Mouse (Mus musculus) adrenal gland (tissue): ENCODE data around the gene Trnau1ap.
"Not testable (repeated sequence)": the region's sequence is repeated elsewhere in the genome, so short reads cannot be mapped to it uniquely, and the experiment has no call there.

Experiments used
- intact Hi-C: fragments of 180-260 bp; cut with DNase I; formaldehyde crosslinking; loops from one replicate; pipeline ENCODE4 v1.15.1; 2025

Gene Trnau1ap

DNA sequence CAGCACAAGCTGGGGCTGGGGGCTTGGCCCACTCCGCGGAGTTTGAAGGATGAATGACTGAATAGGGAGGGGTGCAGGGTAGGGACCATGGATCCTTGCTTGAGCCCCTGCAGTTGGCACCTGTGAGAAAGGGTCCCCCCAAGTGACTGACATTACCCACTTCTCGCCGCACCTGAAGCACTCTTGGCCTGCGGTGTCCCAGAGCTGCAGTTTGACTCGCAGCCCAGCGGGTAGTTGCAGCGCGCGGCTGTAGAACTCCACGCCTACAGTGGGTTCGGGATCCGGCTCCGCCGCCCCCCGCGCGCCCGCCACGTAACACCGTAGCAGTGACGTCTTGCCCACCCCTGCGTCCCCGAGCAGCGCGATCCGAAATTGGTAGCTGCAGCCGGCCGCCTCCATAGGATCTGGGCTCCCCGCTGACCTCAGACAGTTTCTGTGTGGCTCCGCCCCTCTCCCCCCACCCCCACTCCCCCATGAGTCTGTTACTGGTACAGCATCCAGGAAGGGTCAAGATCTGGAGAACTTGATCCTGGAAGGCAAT, 26.3 kb downstream of the Trnau1ap start, which contains the start of gene Rab42:
Gene Rab42 (minus strand): TSS at position 447 of the 541 bp plus-strand sequence.
- intact Hi-C loops, result loop anchor here (10.0 kb wide), 1 partner anchor 212 kb away; the partner anchor contains the start of gene Sesn2

- intact Hi-C loops, result loop anchor here (10.0 kb wide), 1 partner anchor 213 kb away; the partner anchor contains the start of gene Sesn2
Measured at GRCm38 (mm10) chr4:132301965-132302938, 27.1 kb downstream of the Trnau1ap start.

- intact Hi-C loops, result loop anchor here (10.0 kb wide), 1 partner anchor 213 kb away; the partner anchor contains the start of gene Sesn2
Measured at GRCm38 (mm10) chr4:132301486-132301885, 27.9 kb downstream of the Trnau1ap start.

GRCm38 (mm10) chr4:132299849-132300248, 29.5 kb downstream of the Trnau1ap start:
- intact Hi-C loops, result loop anchor here (10.0 kb wide), 2 partner anchors 115 to 215 kb away; partner anchors contain the start of gene Sesn2

DNA sequence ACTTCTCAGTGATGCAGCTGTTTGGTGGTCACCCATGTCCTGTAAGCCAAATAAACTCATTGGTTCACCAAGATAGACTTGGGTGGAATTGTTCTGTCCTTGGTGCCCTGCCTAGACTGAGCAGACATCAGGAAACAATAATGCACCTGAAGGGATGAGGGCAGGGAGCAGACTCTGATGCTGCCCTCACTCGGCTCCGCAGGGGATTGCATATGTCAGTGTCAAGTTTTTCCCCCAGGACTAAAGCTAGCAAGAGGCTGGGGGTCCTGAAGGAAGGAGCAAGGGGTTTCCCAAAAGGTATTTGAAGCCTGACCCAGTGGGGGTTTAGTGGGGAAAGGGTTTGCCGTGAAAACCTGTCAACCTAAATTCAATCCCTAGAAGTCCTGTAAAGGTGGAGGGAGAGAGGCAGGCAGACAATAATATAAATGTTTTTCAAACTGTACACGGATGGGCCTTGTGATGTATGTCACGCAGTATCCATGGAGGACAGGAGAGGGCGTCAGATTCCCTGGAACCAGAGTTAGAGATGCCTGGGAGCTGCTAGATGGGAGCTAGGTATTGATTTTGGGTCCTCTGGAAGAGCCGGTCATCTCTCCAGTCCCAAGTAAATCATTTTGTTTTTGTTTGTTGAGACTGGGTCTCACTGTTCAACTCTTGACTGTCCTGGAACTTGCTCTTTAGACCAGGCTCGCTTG, 33.5 kb downstream of the Trnau1ap start:
- intact Hi-C loops, result loop anchor here (10.0 kb wide), 1 partner anchor 119 kb away; no protein-coding TSS in a partner anchor

GRCm38 (mm10) chr4:132293682-132294240, 35.6 kb downstream of the Trnau1ap start:
- intact Hi-C loops, result loop anchor here (5.0 to 10.0 kb wide), 2 partner anchors 54 to 121 kb away; no protein-coding TSS in a partner anchor

- intact Hi-C loops, result loop anchor here (5.0 to 10.0 kb wide), 2 partner anchors 54 to 122 kb away; no protein-coding TSS in a partner anchor
Measured at GRCm38 (mm10) chr4:132292988-132293387, 36.4 kb downstream of the Trnau1ap start.

DNA sequence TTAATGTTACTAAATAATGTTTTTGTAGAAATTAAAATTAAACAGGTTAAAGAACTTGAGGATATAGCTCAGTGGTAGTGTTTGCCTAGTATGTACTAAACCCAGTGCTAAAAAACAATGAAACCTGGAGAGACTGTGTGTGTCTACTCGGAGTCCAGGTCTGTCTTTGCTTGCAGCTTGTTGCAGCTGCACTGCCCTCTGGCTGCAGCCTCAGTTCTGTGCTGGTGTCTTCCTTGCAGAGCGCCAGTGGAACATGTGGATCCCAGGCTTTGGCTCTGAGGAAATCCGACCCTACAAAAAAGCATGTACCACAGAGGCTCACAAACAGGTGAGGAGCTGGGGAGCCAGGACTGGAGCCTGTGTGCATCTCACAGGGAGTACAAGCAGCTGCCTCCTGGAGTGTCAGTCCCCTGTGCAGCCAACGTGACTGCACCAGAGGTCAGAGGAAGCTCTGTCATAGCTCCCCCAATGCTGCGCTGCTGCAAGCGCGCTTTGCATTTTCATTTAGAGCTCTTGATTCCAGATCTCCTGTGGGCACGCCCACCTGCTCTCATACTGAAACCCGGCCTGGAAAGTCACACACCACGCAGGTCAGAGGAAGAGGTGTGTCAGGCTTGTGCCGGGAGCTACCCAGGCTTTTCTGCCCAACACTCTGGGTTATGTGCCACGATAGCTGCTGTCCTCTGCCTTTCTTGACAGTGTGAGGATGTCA, 37.6 kb downstream of the Trnau1ap start:
- intact Hi-C loops, result loop anchor here (5.0 to 10.0 kb wide), 2 partner anchors 56 to 123 kb away; no protein-coding TSS in a partner anchor

- intact Hi-C loops, result loop anchor here (5.0 to 10.0 kb wide), 2 partner anchors 56 to 124 kb away; no protein-coding TSS in a partner anchor
Measured at GRCm38 (mm10) chr4:132291056-132291455, 38.3 kb downstream of the Trnau1ap start.

DNA sequence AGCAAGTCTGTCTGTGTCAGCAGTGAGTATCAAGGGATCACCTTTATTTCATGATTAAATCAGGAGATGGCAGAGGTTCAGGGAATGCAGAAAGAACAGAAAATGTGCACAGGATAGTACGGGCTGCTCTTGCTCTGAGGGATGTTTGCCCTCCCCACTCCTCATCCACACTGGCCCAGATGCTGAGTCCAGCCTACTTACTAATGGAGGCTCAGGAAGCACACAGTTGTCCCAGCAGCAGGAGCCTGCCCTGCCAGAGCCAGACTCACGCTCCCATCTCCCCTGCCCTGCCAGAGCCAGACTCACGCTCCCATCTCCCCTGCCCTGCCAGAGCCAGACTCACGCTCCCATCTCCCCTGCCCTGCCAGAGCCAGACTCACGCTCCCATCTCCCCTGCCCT, 40.5 kb downstream of the Trnau1ap start:
- intact Hi-C loops, result not testable (repeated sequence)

- intact Hi-C loops, result no loop called here
Measured at GRCm38 (mm10) chr4:132275949-132276348, 53.4 kb downstream of the Trnau1ap start.

GRCm38 (mm10) chr4:132274156-132274862, 55.0 kb downstream of the Trnau1ap start, which contains the start of gene Taf12:
Gene Taf12, plus strand, starts transcription at chr4:132274375.
- intact Hi-C loops, result loop anchor here (5.0 kb wide), 1 partner anchor 62 kb away; the partner anchor contains the start of gene Ythdf2

DNA sequence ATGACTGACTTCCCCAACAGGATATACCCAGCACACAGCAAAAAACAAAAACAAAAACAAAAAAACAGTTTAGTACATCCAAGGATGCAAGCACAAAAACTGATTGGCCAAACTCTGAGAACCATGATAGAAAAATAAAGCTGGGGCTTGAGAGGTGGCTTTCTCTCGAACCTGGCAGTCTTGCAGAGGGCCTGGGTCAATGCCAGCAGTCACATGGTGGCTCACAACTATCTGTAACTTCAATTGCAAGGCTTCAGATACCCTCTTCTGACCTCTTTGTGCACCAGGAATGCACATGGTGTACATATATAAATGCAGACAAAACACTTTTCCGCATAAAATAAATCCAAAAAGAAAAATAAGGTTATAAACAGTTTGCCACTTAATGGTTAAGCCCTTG, 56.2 kb downstream of the Trnau1ap start:
- intact Hi-C loops, result loop anchor here (5.0 kb wide), 1 partner anchor 61 kb away; the partner anchor contains the start of gene Ythdf2

- intact Hi-C loops, result loop anchor here (5.0 kb wide), 1 partner anchor 58 kb away; the partner anchor contains the start of gene Ythdf2
Measured at GRCm38 (mm10) chr4:132269740-132270560, 59.4 kb downstream of the Trnau1ap start.

DNA sequence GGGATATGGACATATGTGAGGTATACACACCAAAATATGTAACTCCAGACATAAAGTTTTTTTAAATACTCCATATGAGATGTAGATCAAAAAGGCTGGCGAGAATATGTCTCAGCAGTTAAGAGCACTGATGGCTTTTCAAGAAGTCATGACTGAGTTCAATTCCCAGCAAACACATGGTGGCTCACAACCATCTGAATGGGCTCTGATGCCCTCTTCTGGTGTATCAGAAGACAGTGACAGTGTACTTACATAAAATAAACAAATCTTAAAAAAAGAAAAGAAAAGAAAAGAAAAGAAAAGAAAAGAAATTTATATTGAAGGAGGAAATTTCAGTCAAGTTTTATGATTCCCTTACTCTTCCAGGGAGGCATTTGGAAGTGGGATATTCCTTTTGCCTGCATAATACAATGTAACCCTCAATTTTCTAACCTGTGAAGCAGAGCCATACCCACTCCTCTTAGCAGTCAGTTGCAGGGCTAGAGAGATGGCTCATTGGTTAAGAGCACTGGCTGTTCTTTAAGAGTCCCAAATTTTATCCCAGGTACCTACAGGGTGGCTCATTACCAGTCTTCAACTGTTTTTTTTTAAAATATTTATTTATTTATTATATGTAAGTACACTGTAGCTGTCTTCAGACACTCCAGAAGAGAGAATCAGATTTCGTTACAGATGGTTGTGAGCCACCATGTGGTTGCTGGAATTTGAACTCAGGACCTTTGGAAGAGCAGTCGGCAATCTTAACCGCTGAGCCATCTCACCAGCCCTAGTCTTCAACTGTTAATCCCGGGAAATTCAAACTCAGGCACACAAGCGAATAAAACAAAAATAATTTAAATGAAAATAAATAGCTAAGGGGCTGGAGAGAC, 60.2 kb downstream of the Trnau1ap start:
- intact Hi-C loops, result no loop called here

GRCm38 (mm10) chr4:132266835-132267349, 62.4 kb downstream of the Trnau1ap start:
- intact Hi-C loops, result no loop called here

DNA sequence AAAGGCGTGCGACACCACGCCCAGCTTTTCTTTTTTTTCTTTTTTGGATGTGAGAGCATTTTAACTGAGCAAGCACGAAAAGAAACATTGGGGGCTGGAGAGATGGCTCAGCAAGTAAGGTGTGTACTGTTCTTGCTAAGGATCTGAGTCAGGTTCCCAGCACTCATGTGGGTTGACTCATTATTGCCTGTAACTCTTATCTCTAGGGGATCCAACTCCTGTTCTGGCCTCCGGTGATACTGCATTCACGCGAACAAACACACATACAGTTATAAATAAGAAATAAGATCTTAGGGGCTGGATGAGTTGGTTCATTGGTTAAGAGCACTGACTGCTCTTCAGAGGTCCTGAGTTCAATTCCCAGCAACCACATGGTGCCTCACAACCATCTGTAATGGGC, 66.0 kb downstream of the Trnau1ap start:
- intact Hi-C loops, result no loop called here
